In the genomic region with DNA sequence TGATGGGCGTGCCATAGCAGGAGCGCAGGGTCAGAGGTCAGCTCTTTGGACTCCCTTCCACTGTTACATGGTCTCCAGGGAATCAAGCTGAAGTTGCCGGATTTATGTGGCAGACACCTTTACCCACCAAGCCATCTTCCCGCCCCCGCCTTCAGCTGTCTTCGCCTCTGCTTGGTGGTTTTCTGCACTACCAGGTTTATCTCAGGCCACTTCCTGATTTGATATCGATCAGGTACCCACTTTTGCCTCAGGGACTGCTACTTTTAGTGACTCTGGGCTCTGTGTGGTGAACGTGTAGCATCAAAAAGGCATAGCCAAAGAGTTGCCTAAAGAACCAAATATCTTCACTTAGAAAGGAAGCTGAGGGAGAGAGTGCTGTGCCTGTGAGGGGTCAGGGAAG, we compare ENCODE assay signal across 18 mouse cellular contexts.
A peak's percentile ranks its signal among the peaks of the same experiment; 100 is the strongest.
DNase-seq lines count a peak whose midpoint lies in the region; ATAC-seq and TF ChIP-seq lines count a peak whose summit lies in the region.
"Had no signal": no experiment of that assay in that cellular context is flagged by ENCODE, and none has a peak within 500 bp of the region (broad histone marks: within the 10 kb centered on the region; RNA-seq: fewer than 3 reads in every experiment).

No protein-coding gene starts in this region.

- H3K4me1 ChIP-seq in heart, embryonic 13.5 days = peaks cover 35% of the 10 kb centered on the region
- peaks cover 13% of the 10 kb centered on the region for H3K4me1 ChIP-seq in heart, adult 2 months (ENCODE audit: control insufficient read depth, insufficient read depth, low read length)
- peaks cover 20 to 47% of the 10 kb centered on the region in 2 experiments for H3K4me1 ChIP-seq in MEL (ENCODE audit: control insufficient read depth in 1 of 2, insufficient read depth in 2 of 2, low read length in 2 of 2)

- H3K9ac ChIP-seq in heart, embryonic 13.5 days = no peak overlapping the region
- no peak overlapping the region for H3K9ac ChIP-seq in heart, adult 2 months (ENCODE audit: low read depth, low read length)
- no peak overlapping the region for H3K9ac ChIP-seq in MEL (ENCODE audit: control insufficient read depth, low read depth, low read length, poor library complexity, severe bottlenecking)
- H3K9ac ChIP-seq: embryonic facial prominence, embryonic 12.5 days; lung, embryonic 15.5 days; midbrain, embryonic 13.5 days had no signal

- no peak overlapping the region for H3K4me3 ChIP-seq in heart, embryonic 13.5 days
- H3K4me3 ChIP-seq in heart, adult 2 months = no peak overlapping the region
- no peak overlapping the region for H3K4me3 ChIP-seq in MEL (ENCODE audit: control insufficient read depth in 1 of 2, insufficient read depth in 1 of 2, low read depth in 2 of 2, low read length in 2 of 2)
- H3K4me3 ChIP-seq: embryonic facial prominence, embryonic 12.5 days; lung, embryonic 15.5 days; midbrain, embryonic 13.5 days had no signal

- TF ChIP-seq EP300 in heart, adult 2 months (IDR thresholded peaks at IDR 0.05; ENCODE audit: insufficient read depth, low read depth, low read length) = no peak
- peak; percentile 59 to 74; a peak in 3 of 4 replicates for TF ChIP-seq EP300 in MEL (IDR thresholded peaks at IDR 0.05; ENCODE audit: low read depth in 1 of 2, low read length in 2 of 2)

- H3K9me3 ChIP-seq in heart, embryonic 13.5 days = no peaks in the 10 kb centered on the region
- no peaks in the 10 kb centered on the region for H3K9me3 ChIP-seq in MEL (replicated peaks; ENCODE audit: insufficient read depth, low read length)
- H3K9me3 ChIP-seq: embryonic facial prominence, embryonic 12.5 days; lung, embryonic 15.5 days; midbrain, embryonic 13.5 days had no signal

- no peaks in the 10 kb centered on the region for H3K79me2 ChIP-seq in heart, adult 2 months (replicated peaks; ENCODE audit: control insufficient read depth, insufficient read depth, low read length)
- peaks cover 3% of the 10 kb centered on the region; the same call in 1 of the 2 replicates for H3K79me2 ChIP-seq in MEL (ENCODE audit: control insufficient read depth, insufficient read depth, low read length, poor library complexity)

- peaks cover 18% of the 10 kb centered on the region for H3K36me3 ChIP-seq in heart, embryonic 13.5 days
- H3K36me3 ChIP-seq in heart, adult 2 months (ENCODE audit: control insufficient read depth, insufficient read depth, low read length) = no peaks in the 10 kb centered on the region
- H3K36me3 ChIP-seq in MEL (ENCODE audit: control insufficient read depth in 1 of 2, insufficient read depth in 2 of 2, low read length in 2 of 2) = peaks cover 0 to 38% of the 10 kb centered on the region in 2 experiments; a peak in 2 of 4 replicates

- TF ChIP-seq POLR2A in heart, adult 2 months (IDR thresholded peaks at IDR 0.05; ENCODE audit: insufficient read depth, low read depth, low read length) = no peak
- TF ChIP-seq POLR2A in MEL (IDR thresholded peaks at IDR 0.05; ENCODE audit: control insufficient read depth in 1 of 2, insufficient read depth in 1 of 2, low read depth in 1 of 2, low read length in 2 of 2, poor library complexity in 1 of 2) = no peak; a peak in 1 of 4 replicates

- DNase-seq in heart, adult 2 months = no peak
- DNase-seq in 416B (ENCODE audit: low read depth) = peak; percentile 70
- DNase-seq in MEL (ENCODE audit: low read depth, low spot score) = peak; percentile 55
- DNase-seq in cerebellum, adult 11 months = no peak
- DNase-seq in spleen, postnatal 36 days (ENCODE audit: low spot score in 2 of 2) = no peak
- DNase-seq in kidney, postnatal 14 days = no peak
- DNase-seq: adrenal gland, postnatal 36 days; cerebellum, postnatal 36 days; heart, postnatal 4 days; kidney, postnatal 10 days; right cerebral cortex, postnatal 14 days; thymus, adult 2 months had no signal

- H3K27me3 ChIP-seq in heart, embryonic 13.5 days (replicated peaks) = no peaks in the 10 kb centered on the region
- no peaks in the 10 kb centered on the region for H3K27me3 ChIP-seq in heart, adult 2 months (ENCODE audit: control insufficient read depth, insufficient read depth, low read length)
- H3K27me3 ChIP-seq in MEL (ENCODE audit: control insufficient read depth in 1 of 2, insufficient read depth in 2 of 2, low read length in 2 of 2) = no peaks in the 10 kb centered on the region
- H3K27me3 ChIP-seq: embryonic facial prominence, embryonic 12.5 days; lung, embryonic 15.5 days; midbrain, embryonic 13.5 days had no signal

- intact Hi-C loops in heart, adult 2 months (cut with DNase I) = no loop called here

- ATAC-seq in heart, embryonic 13.5 days (ENCODE audit: extremely low read depth, insufficient number of reproducible peaks, low FRiP score, low TSS enrichment) = no peak
- ATAC-seq in megakaryocyte, adult 5-6 weeks (ENCODE audit: poor library complexity, severe bottlenecking) = peak; percentile 19; the same call in 1 of the 2 replicates

- no peak for TF ChIP-seq CTCF in heart, adult 2 months (IDR thresholded peaks at IDR 0.05)
- TF ChIP-seq CTCF in MEL (IDR thresholded peaks at IDR 0.05 in 2 of 3, conservative IDR thresholded peaks at IDR 0.05 in 1 of 3; ENCODE audit: control insufficient read depth in 1 of 3, insufficient read depth in 1 of 3, low read depth in 2 of 3, low read length in 3 of 3, poor library complexity in 1 of 3, severe bottlenecking in 1 of 3) = no peak

- TF ChIP-seq RAD21 in MEL (IDR thresholded peaks at IDR 0.05; ENCODE audit: low read depth, low read length) = no peak

- 83% methylated on average over 8 of the region's 8 CpGs for WGBS in heart, embryonic 13.5 days
- 95% methylated on average over 8 of the region's 8 CpGs for WGBS in heart, adult 2 months

- H3K4me2 ChIP-seq in heart, embryonic 13.5 days = no peak overlapping the region
- H3K4me2 ChIP-seq: embryonic facial prominence, embryonic 12.5 days; liver, embryonic 11.5 days; lung, embryonic 15.5 days; midbrain, embryonic 13.5 days had no signal

- H3K27ac ChIP-seq in heart, embryonic 13.5 days (replicated peaks) = peak overlapping the region; percentile 75
- H3K27ac ChIP-seq in heart, adult 2 months = no peak overlapping the region
- H3K27ac ChIP-seq in MEL (ENCODE audit: control insufficient read depth, low read depth, low read length) = peak overlapping the region; percentile 73
- H3K27ac ChIP-seq: embryonic facial prominence, embryonic 12.5 days had no signal

TF ChIP-seq in MEL, 35 proteins besides CTCF, POLR2A, EP300 and RAD21:
- TF ChIP-seq ELF1 (IDR thresholded peaks at IDR 0.05; ENCODE audit: low read depth, low read length) = peak; percentile 69
- no peak for TF ChIP-seq POLR2AphosphoS5 (IDR thresholded peaks at IDR 0.05; ENCODE audit: borderline replicate concordance, low read depth, low read length)
- TF ChIP-seq POLR2AphosphoS2 (IDR thresholded peaks at IDR 0.05; ENCODE audit: low read length) = no peak
- no peak for TF ChIP-seq NRF1 (IDR thresholded peaks at IDR 0.05; ENCODE audit: insufficient read depth, low read depth, low read length, poor library complexity, severe bottlenecking)
- TF ChIP-seq GABPA (IDR thresholded peaks at IDR 0.05; ENCODE audit: low read depth, low read length) = no peak
- no peak for TF ChIP-seq MAZ (IDR thresholded peaks at IDR 0.05; ENCODE audit: low read depth, low read length)
- peak; percentile 71 for TF ChIP-seq RCOR1 (IDR thresholded peaks at IDR 0.05; ENCODE audit: low read depth, low read length)
- peak; percentile 41; the same call in 1 of the 2 replicates for TF ChIP-seq TCF12 (IDR thresholded peaks at IDR 0.05; ENCODE audit: low read depth, low read length)
- peak; percentile 83 for TF ChIP-seq GATA1 (IDR thresholded peaks at IDR 0.05; ENCODE audit: low read depth, low read length)
- TF ChIP-seq MEF2A (IDR thresholded peaks at IDR 0.05; ENCODE audit: extremely low read depth, insufficient replicate concordance, low read depth, low read length, poor library complexity, severe bottlenecking) = 0 out of 2 replicates have a peak, but pooled peaks have one; percentile 32
- no peak for TF ChIP-seq UBTF (IDR thresholded peaks at IDR 0.05; ENCODE audit: borderline replicate concordance, insufficient read depth, low read depth, low read length)
- TF ChIP-seq ETS1 (IDR thresholded peaks at IDR 0.05; ENCODE audit: low read depth, low read length) = peak; percentile 76
TF ChIP-seq in MEL: peak in this region for 6.

Comparison
In these comparisons a context has a peak if more than half of its experiments do, and no peak if none do; other contexts are left out.
1. DNase-seq: peak in 416B (single experiment) and MEL (single experiment); none in heart, adult 2 months (0 of 2), cerebellum, adult 11 months (single experiment), spleen, postnatal 36 days (0 of 2) and kidney, postnatal 14 days (single experiment).